Mouse (Mus musculus) ES-E14 (cell line): ENCODE measurements around the gene Eif5. TPM values are rescaled to one million over a fixed set of nuclear protein-coding genes. Genes with fewer than 3 reads are reported as not detected.

Experiments
- DNase-seq: peaks from one replicate; pipeline ENCODE4 v3.0.0-alpha.2; 2013; ENCODE audit warnings: low read depth, low spot score
- H3K27ac ChIP-seq: 2 replicates; pipeline ENCODE4 v1.5.1; 2012; ENCODE audit warnings: low read depth, mild to moderate bottlenecking, low read length, moderate library complexity, mixed read lengths; ENCODE audit not compliant: poor library complexity, insufficient read depth, severe bottlenecking
- H3K36me3 ChIP-seq: 2 replicates; pipeline ENCODE4 v1.6.1; 2012; ENCODE audit warnings: mild to moderate bottlenecking, low read length, moderate library complexity, mixed read lengths; ENCODE audit not compliant: control insufficient read depth, poor library complexity, insufficient read depth, severe bottlenecking
- H3K4me1 ChIP-seq, 2 experiments: fragments of 150-350 bp in 1 of 2; sonication (generic) in 1 of 2; 2 replicates each; pipeline ENCODE4 v1.6.1; 2012; ENCODE audit warnings: low read length in 2 of 2, mild to moderate bottlenecking in 1 of 2, mixed read lengths in 1 of 2; ENCODE audit not compliant: control insufficient read depth in 2 of 2, insufficient read depth in 2 of 2, poor library complexity in 1 of 2
- H3K4me3 ChIP-seq, 2 experiments: fragments of 150-350 bp in 1 of 2; sonication (generic) in 1 of 2; 2 replicates each; pipeline ENCODE4 v1.5.1; 2012; ENCODE audit warnings: low read length in 2 of 2, low read depth in 1 of 2, mild to moderate bottlenecking in 1 of 2, mixed read lengths in 1 of 2; ENCODE audit not compliant: insufficient read depth in 1 of 2, poor library complexity in 1 of 2, severe bottlenecking in 1 of 2
- H3K9ac ChIP-seq: 2 replicates; pipeline ENCODE4 v1.6.1; 2012; ENCODE audit warnings: low read depth, mild to moderate bottlenecking, low read length, mixed read lengths; ENCODE audit not compliant: poor library complexity, insufficient read depth, severe bottlenecking
- H3K9me3 ChIP-seq: fragments of 150-350 bp; sonication (generic); 2 replicates; pipeline ENCODE4 v1.6.1; 2012; ENCODE audit warnings: low read depth, mild to moderate bottlenecking, low read length; ENCODE audit not compliant: control insufficient read depth, insufficient read depth
- CHD2 ChIP-seq: IDR thresholded peaks from 2 replicates; pipeline ENCODE4 v1.6.1; 2014; ENCODE audit warnings: mild to moderate bottlenecking, low read depth, low read length, inconsistent platforms
- HCFC1 ChIP-seq: IDR thresholded peaks from 2 replicates; pipeline ENCODE4 v1.6.1; 2012; ENCODE audit warnings: low read length, inconsistent platforms, borderline replicate concordance; ENCODE audit not compliant: insufficient read depth
- MAFK ChIP-seq: IDR thresholded peaks from 2 replicates; pipeline ENCODE4 v1.6.1; 2014; ENCODE audit warnings: mild to moderate bottlenecking, low read depth, low read length, inconsistent platforms; ENCODE audit not compliant: insufficient read depth
- ZC3H11A ChIP-seq: IDR thresholded peaks from 2 replicates; pipeline ENCODE4 v1.6.1; 2012; ENCODE audit warnings: low read depth, mild to moderate bottlenecking, inconsistent platforms, low read length, borderline replicate concordance
- ZNF384 ChIP-seq: IDR thresholded peaks from 2 replicates; pipeline ENCODE4 v1.6.1; 2012; ENCODE audit warnings: low read depth, low read length, inconsistent platforms
- in situ Hi-C, 2 experiments: fragments of 600-800 bp; cut with MboI; formaldehyde crosslinking; loops; one replicate each; pipeline ENCODE4 v1.15.1; 2025; ENCODE audit warnings: low sequenced_read_pairs in 2 of 2, inconsistent platforms in 1 of 2; ENCODE audit not compliant: unreplicated experiment in 2 of 2
- total RNA-seq: library from RNA; depleted of rRNA; stranded (reverse); fragments of 300-350 nt; gene quantifications from 2 replicates; pipeline ENCODE4 v1.2.3, GENCODE M21; 2012

The Eif5 gene
- total RNA-seq, 1 experiment = 269 TPM

DNA sequence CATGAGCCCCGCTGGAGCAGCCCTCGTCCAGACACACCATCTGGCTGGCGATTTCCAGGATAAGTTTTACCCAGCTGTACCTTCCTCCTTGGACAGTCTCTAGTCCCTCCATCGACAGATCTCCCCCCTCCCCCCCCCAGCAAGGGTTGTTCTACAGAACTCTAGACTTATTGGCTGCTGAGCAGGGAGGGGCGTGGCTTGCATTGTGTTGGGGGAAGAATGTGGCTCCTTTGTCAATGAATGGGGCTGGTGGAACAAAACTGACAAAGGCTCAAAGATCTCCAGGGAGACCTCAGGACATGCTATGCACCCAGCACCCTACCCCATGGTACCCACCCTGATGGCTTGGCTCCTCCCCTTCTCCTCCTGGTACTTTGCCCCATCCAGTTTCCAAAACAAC is 37.1 kb upstream of the Eif5 start:
- TF ChIP-seq ZNF384 (no peak), ZC3H11A (no peak), CHD2 (no peak), HCFC1 (no peak), MAFK (no peak)
- H3K4me1 ChIP-seq = peaks cover 9 to 22% of the 10 kb centered on the region in 2 experiments; a peak in 3 of 4 replicates
- no peak overlapping the region for H3K9ac ChIP-seq
- no peaks in the 10 kb centered on the region for H3K36me3 ChIP-seq
- in situ Hi-C loops = no loop called here
- H3K9me3 ChIP-seq = no peaks in the 10 kb centered on the region
- no peak overlapping the region for H3K27ac ChIP-seq
- peak; percentile 82 for DNase-seq
- 0 out of 4 replicates have a peak overlapping the region, but pooled peaks of 1 of the 2 experiments have one; percentile 9 for H3K4me3 ChIP-seq

DNA sequence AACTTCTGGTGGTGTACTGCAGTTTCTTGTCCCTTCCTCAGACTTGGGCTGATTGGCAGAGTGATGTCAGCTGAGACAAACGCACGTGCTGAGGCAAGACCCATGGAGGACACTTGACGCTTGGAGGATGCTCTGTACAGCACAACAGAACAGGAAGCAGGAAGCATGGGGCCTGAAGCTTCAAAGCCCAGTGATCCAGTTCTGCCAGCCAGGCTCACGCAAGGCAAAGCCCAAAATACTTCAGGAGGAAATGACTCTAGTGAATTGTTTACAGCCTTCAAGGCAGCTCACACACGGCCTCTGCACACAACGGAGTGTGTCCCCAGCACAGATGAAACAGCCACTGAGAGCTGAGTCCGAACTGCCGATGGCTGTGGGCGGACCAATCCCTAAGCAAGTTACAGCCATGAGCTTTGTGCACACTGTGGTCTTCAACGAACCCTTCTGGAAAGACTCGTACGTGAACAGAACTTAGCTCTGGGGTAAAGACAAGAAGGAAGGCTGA is 34.7 kb upstream of the Eif5 start:
- Histone ChIP-seq H3K36me3 (no peaks in the 10 kb centered on the region), H3K9me3 (no peaks in the 10 kb centered on the region), H3K9ac (no peak overlapping the region), H3K4me3 (no peak overlapping the region), H3K27ac (no peak overlapping the region), H3K4me1 (peaks cover 9 to 22% of the 10 kb centered on the region in 2 experiments; a peak in 3 of 4 replicates)
- in situ Hi-C loops = no loop called here
- DNase-seq = no peak
- no peak for TF ChIP-seq MAFK
- no peak for TF ChIP-seq CHD2
- no peak for TF ChIP-seq ZC3H11A
- TF ChIP-seq HCFC1 = no peak
- TF ChIP-seq ZNF384 = no peak

GRCm38 (mm10) chr12:111503571-111503970 is 34.2 kb upstream of the Eif5 start:
- DNase-seq = no peak
- in situ Hi-C loops = no loop called here
- no peak overlapping the region for H3K27ac ChIP-seq

DNA sequence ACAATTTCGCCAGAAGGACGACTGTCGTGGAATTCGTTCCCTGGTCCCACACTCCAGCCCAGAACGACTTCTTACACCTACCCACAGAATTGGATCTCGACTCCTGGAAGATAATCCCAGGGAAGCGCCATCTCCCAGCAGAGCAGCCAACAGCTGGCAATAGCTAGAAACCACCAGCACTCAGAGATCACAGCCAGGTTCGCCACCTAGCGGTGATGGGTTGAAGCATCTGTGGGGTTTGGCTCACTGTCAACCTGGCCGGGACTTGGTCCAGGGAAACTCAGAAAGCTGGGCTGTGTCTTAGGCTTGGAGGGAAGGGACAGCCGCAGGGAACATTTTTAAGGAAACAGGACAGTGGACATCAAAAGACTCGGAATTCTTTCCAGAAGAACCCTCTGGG is 32.9 kb upstream of the Eif5 start:
- Histone ChIP-seq H3K9ac (peak overlapping the region; percentile 54; the same call in 1 of the 2 replicates), H3K36me3 (no peaks in the 10 kb centered on the region), H3K4me3 (peak overlapping the region; percentile 6 to 41; a peak in 2 of 4 replicates), H3K27ac (no peak overlapping the region; the same call in 1 of the 2 replicates), H3K4me1 (peaks cover 9 to 19% of the 10 kb centered on the region in 2 experiments; a peak in 3 of 4 replicates), H3K9me3 (no peaks in the 10 kb centered on the region)
- in situ Hi-C loops = no loop called here
- peak; percentile 71 for DNase-seq
- TF ChIP-seq CHD2 = no peak
- TF ChIP-seq ZC3H11A = no peak
- TF ChIP-seq ZNF384 = no peak
- no peak for TF ChIP-seq HCFC1
- TF ChIP-seq MAFK = no peak

More at GRCm38 (mm10) chr12:111503571-111503970, 34.2 kb upstream of the Eif5 start:
- TF ChIP-seq CHD2 (no peak), ZC3H11A (no peak), ZNF384 (no peak), MAFK (no peak), HCFC1 (no peak)
- Histone ChIP-seq H3K36me3 (no peaks in the 10 kb centered on the region), H3K4me3 (no peak overlapping the region; a peak in 1 of 4 replicates), H3K9me3 (no peaks in the 10 kb centered on the region), H3K9ac (no peak overlapping the region), H3K4me1 (peaks cover 9 to 22% of the 10 kb centered on the region in 2 experiments; a peak in 3 of 4 replicates)
